Mouse (Mus musculus) CH12.LX (cell line): Measurements from ENCODE around the gene Mab21l1. TPM values are rescaled to one million over a fixed set of nuclear protein-coding genes. Genes with fewer than 3 reads are reported as not detected.

Source experiments
- DNase-seq: peaks from one replicate; pipeline ENCODE4 v3.0.0-alpha.2; 2013; ENCODE audit errors: extremely low read depth
- H3K27ac ChIP-seq: 2 replicates; pipeline ENCODE4 v1.5.1; 2012; ENCODE audit warnings: low read depth, mild to moderate bottlenecking, control low read depth, moderate library complexity; ENCODE audit not compliant: insufficient read depth
- H3K27me3 ChIP-seq: replicated peaks from 2 replicates; pipeline ENCODE3; 2012; ENCODE audit warnings: inconsistent platforms
- H3K36me3 ChIP-seq, 2 experiments: replicated peaks in 1 of 2; 2 replicates each; pipeline versions ENCODE3 to v1.6.1; 2012; ENCODE audit warnings: inconsistent platforms in 1 of 2, low read length in 1 of 2, mild to moderate bottlenecking in 1 of 2, mixed read lengths in 1 of 2, moderate library complexity in 1 of 2; ENCODE audit not compliant: control insufficient read depth in 1 of 2, insufficient read depth in 1 of 2
- H3K4me1 ChIP-seq, 2 experiments: 2 replicates each; pipeline ENCODE4 v1.6.1; 2012; ENCODE audit warnings: inconsistent platforms in 1 of 2, moderate library complexity in 1 of 2; ENCODE audit not compliant: insufficient read depth in 2 of 2, control insufficient read depth in 1 of 2
- H3K4me2 ChIP-seq: 2 replicates; pipeline ENCODE4 v1.6.1; 2012; ENCODE audit warnings: low read depth, mild to moderate bottlenecking, control low read depth; ENCODE audit not compliant: poor library complexity, insufficient read depth, severe bottlenecking
- H3K4me3 ChIP-seq, 3 experiments: fragments of 150-350 bp in 1 of 3; sonication (generic) in 1 of 3; replicated peaks in 1 of 3; 2 replicates each; pipeline versions ENCODE3 to v1.5.1; 2011 to 2012; ENCODE audit warnings: low read depth in 2 of 3, low read length in 2 of 3, mild to moderate bottlenecking in 2 of 3, moderate library complexity in 2 of 3, control low read depth in 1 of 3, improper control_type of control experiment in 1 of 3, inconsistent platforms in 1 of 3, mixed read lengths in 1 of 3; ENCODE audit not compliant: poor library complexity in 1 of 3
- H3K79me2 ChIP-seq: replicated peaks from 2 replicates; pipeline ENCODE4 v1.6.1; 2012; ENCODE audit warnings: mild to moderate bottlenecking, moderate library complexity; ENCODE audit not compliant: control insufficient read depth, poor library complexity, insufficient read depth, severe bottlenecking; ENCODE audit errors: extremely low read depth
- H3K9ac ChIP-seq: 2 replicates; pipeline ENCODE4 v1.6.1; 2012; ENCODE audit warnings: low read depth, mild to moderate bottlenecking, control low read depth, moderate library complexity; ENCODE audit not compliant: insufficient read depth
- H3K9me3 ChIP-seq: replicated peaks from 2 replicates; pipeline ENCODE3; 2012; ENCODE audit warnings: low read length, inconsistent platforms, mixed read lengths
- CHD1 ChIP-seq: IDR thresholded peaks from 2 replicates; pipeline ENCODE4 v1.6.1; 2012; ENCODE audit warnings: low read depth, low read length, improper control_type of control experiment, inconsistent platforms
- ELF1 ChIP-seq: IDR thresholded peaks from 2 replicates; pipeline ENCODE4 v1.6.1; 2014; ENCODE audit warnings: low read depth, mild to moderate bottlenecking, inconsistent platforms, low read length, improper control_type of control experiment
- GABPA ChIP-seq: IDR thresholded peaks from 2 replicates; pipeline ENCODE4 v1.6.1; 2012; ENCODE audit warnings: low read depth, low read length, improper control_type of control experiment, inconsistent platforms; ENCODE audit not compliant: insufficient replicate concordance
- HCFC1 ChIP-seq: IDR thresholded peaks from 2 replicates; pipeline ENCODE4 v1.6.1; 2012; ENCODE audit warnings: low read depth, mild to moderate bottlenecking, inconsistent platforms, low read length, improper control_type of control experiment
- JUND ChIP-seq: conservative IDR thresholded peaks from 2 replicates; pipeline ENCODE4 v1.6.1; 2011; ENCODE audit warnings: low read depth, low read length, improper control_type of control experiment
- KAT2A ChIP-seq: IDR thresholded peaks from 2 replicates; pipeline ENCODE4 v1.6.1; 2012; ENCODE audit warnings: low read length, improper control_type of control experiment, inconsistent platforms; ENCODE audit not compliant: insufficient replicate concordance
- MAX ChIP-seq: IDR thresholded peaks from 2 replicates; pipeline ENCODE4 v1.6.1; 2011; ENCODE audit warnings: low read length, improper control_type of control experiment
- MAZ ChIP-seq: IDR thresholded peaks from 2 replicates; pipeline ENCODE4 v1.6.1; 2012; ENCODE audit warnings: low read depth, mild to moderate bottlenecking, inconsistent platforms, low read length, improper control_type of control experiment, moderate library complexity
- NRF1 ChIP-seq: IDR thresholded peaks from 2 replicates; pipeline ENCODE4 v1.6.1; 2014; ENCODE audit warnings: low read depth, mild to moderate bottlenecking, inconsistent platforms, low read length, improper control_type of control experiment, moderate library complexity
- PAX5 ChIP-seq: IDR thresholded peaks from 2 replicates; pipeline ENCODE4 v1.6.1; 2012; ENCODE audit warnings: low read length, inconsistent platforms, mixed read lengths
- POLR2A ChIP-seq: IDR thresholded peaks from 2 replicates; pipeline ENCODE4 v1.6.1; 2011; ENCODE audit warnings: low read depth, mild to moderate bottlenecking, improper control_type of control experiment, low read length
- POLR2AphosphoS2 ChIP-seq: IDR thresholded peaks from 2 replicates; pipeline ENCODE4 v1.6.1; 2011; ENCODE audit warnings: low read depth, low read length, improper control_type of control experiment
- RAD21 ChIP-seq: IDR thresholded peaks from 2 replicates; pipeline ENCODE4 v1.6.1; 2011; ENCODE audit warnings: low read depth, mild to moderate bottlenecking, low read length, improper control_type of control experiment, moderate library complexity
- SMC3 ChIP-seq: IDR thresholded peaks from 2 replicates; pipeline ENCODE4 v1.6.1; 2011; ENCODE audit warnings: low read depth, low read length, improper control_type of control experiment
- UBTF ChIP-seq: IDR thresholded peaks from 2 replicates; pipeline ENCODE4 v1.6.1; 2012; ENCODE audit warnings: low read depth, mild to moderate bottlenecking, inconsistent platforms, low read length, improper control_type of control experiment, moderate library complexity
- USF2 ChIP-seq: conservative IDR thresholded peaks from 2 replicates; pipeline ENCODE4 v1.6.1; 2011; ENCODE audit warnings: low read depth, low read length, improper control_type of control experiment
- ZC3H11A ChIP-seq: IDR thresholded peaks from 2 replicates; pipeline ENCODE4 v1.6.1; 2012; ENCODE audit warnings: low read depth, mild to moderate bottlenecking, inconsistent platforms, low read length, improper control_type of control experiment
- ZKSCAN1 ChIP-seq: IDR thresholded peaks from 2 replicates; pipeline ENCODE4 v1.6.1; 2012; ENCODE audit warnings: low read depth, inconsistent platforms, low read length, improper control_type of control experiment, borderline replicate concordance
- ZMIZ1 ChIP-seq: IDR thresholded peaks from 2 replicates; pipeline ENCODE4 v1.6.1; 2012; ENCODE audit warnings: low read depth, mild to moderate bottlenecking, inconsistent platforms, low read length, improper control_type of control experiment
- ZNF384 ChIP-seq: IDR thresholded peaks from 2 replicates; pipeline ENCODE4 v1.6.1; 2012; ENCODE audit warnings: low read depth, low read length, improper control_type of control experiment, inconsistent platforms
- dilution Hi-C: fragments of 300-500 bp; cut with MboI; formaldehyde crosslinking; loops from 2 replicates; pipeline ENCODE4 v1.14.3; 2020; ENCODE audit warnings: low sequenced_read_pairs; ENCODE audit not compliant: extremely low pct_unique_long_range_greater_than_20kb, extremely low pct_ligation_motif_present
- in situ Hi-C: fragments of 300-500 bp; cut with MboI; formaldehyde crosslinking; loops from 3 replicates; pipeline ENCODE4 v1.14.3; 2019; ENCODE audit warnings: low sequenced_read_pairs, low pct_ligation_motif_present, low pct_unique_long_range_greater_than_20kb, mixed read lengths
- polyA plus RNA-seq: library from polyadenylated mRNA; unstranded; fragments of >175 nt; gene quantifications from 2 replicates; pipeline ENCODE4 v1.2.1, GENCODE M21; 2012; ENCODE audit warnings: low read depth; ENCODE audit not compliant: insufficient read length
- total RNA-seq, 2 experiments: library from RNA; depleted of rRNA; stranded (reverse); fragments of 300-350 nt in 1 of 2; fragments of >200 nt in 1 of 2; gene quantifications; 2 replicates each; pipeline ENCODE4 v1.2.3; 2012 to 2014

The Mab21l1 gene
- total and polyA plus RNA-seq, 3 experiments = not detected

DNA sequence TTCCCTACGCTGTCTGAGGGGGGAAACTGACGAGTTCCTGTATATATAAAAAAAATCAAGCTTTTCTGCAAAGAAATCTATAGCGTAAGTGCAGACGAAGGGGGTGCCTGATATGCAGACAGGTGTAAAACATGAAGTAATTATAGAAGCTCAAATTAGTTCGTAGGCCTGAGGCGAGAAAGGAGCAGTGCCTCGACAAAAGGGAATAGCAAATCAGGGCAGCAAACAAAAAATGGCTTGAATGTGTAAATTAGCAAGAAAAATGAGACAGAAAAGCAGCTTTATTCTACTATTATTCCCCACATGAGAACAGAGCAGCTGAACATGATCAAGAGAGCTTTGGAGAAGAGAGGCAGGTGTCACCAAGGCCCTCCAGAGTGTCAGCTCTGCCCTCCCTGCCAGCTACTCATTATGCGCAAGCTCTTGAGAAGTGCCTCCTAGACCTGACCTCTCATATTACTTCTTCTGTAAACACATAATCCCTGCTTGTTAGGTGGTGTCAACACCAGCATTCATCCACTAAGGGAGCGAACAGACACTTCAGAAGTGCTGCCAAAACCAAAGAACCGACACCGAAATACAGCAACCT lies 25.6 kb upstream of the Mab21l1 start:
- Histone ChIP-seq H3K9ac (no peak overlapping the region), H3K79me2 (no peaks in the 10 kb centered on the region), H3K4me3 (no peak overlapping the region), H3K4me1 (no peaks in the 10 kb centered on the region), H3K36me3 (no peaks in the 10 kb centered on the region), H3K9me3 (peaks cover 60% of the 10 kb centered on the region), H3K4me2 (no peak overlapping the region), H3K27ac (no peak overlapping the region), H3K27me3 (no peaks in the 10 kb centered on the region)
- in situ Hi-C loops = no loop called here
- dilution Hi-C loops = no loop called here
- DNase-seq = no peak
- TF ChIP-seq SMC3 (no peak), ZC3H11A (no peak), UBTF (no peak), JUND (no peak), MAX (no peak), USF2 (no peak)

DNA sequence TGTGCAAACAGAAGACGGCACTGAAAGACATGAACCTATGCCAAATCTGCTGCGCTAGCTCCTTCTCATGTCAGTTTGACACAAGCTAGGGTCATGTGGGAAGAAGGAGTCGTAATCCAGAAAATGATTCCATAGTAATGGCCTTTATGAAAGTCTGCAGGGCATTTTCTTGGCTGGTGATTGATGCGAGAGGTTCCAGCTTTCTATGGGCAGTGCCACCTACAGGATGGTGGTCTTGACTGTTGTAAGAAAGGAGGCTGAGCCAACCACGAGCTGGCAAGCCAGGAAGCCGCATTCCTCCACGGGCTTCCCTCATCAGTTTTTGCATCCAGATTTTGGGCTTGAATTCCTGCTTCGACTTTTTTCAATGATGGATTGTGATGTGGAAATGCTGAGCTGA lies 24.0 kb upstream of the Mab21l1 start:
- no peak overlapping the region for H3K27ac ChIP-seq
- H3K36me3 ChIP-seq = no peaks in the 10 kb centered on the region
- peaks cover 67% of the 10 kb centered on the region for H3K9me3 ChIP-seq
- no peak for DNase-seq
- TF ChIP-seq POLR2A (no peak), ZC3H11A (no peak), ELF1 (no peak), NRF1 (no peak), KAT2A (no peak), ZMIZ1 (no peak), POLR2AphosphoS2 (no peak)
- TF ChIP-seq, all 38 proteins: peak for 0
- H3K9ac ChIP-seq = no peak overlapping the region
- H3K4me2 ChIP-seq = no peak overlapping the region
- in situ Hi-C loops = no loop called here
- no peaks in the 10 kb centered on the region for H3K4me1 ChIP-seq
- no peaks in the 10 kb centered on the region for H3K27me3 ChIP-seq
- no peaks in the 10 kb centered on the region for H3K79me2 ChIP-seq
- dilution Hi-C loops = no loop called here
- H3K4me3 ChIP-seq = no peak overlapping the region

DNA sequence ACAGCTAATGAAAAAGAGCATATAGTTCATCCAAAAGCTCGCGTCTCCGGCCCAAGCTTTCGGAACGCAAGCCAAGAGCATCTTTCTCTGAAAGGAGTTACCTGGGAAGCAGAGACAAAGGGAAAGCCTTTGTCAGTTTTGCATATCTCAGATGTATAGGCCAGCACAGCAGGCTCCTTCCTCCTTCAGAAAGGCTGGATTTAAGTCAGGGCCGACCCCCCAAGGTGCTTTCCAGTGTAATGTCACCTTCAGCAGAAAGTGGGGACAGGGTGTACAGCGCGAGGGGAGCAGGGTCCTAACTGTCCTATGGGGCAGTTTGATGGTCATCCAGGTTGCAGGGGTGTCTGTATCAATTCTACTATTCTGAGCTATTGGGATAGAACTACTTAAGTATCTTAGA lies 18.7 kb upstream of the Mab21l1 start:
- no peaks in the 10 kb centered on the region for H3K4me1 ChIP-seq
- H3K27ac ChIP-seq = no peak overlapping the region
- in situ Hi-C loops = no loop called here
- H3K36me3 ChIP-seq = no peaks in the 10 kb centered on the region
- DNase-seq = no peak
- H3K4me2 ChIP-seq = no peak overlapping the region
- no peak for TF ChIP-seq CHD1
- TF ChIP-seq PAX5 = no peak
- TF ChIP-seq RAD21 = no peak
- no peak for TF ChIP-seq HCFC1
- TF ChIP-seq ZNF384 = no peak
- no peak for TF ChIP-seq GABPA
- TF ChIP-seq MAZ = no peak
- TF ChIP-seq ZKSCAN1 = no peak
- H3K27me3 ChIP-seq = no peaks in the 10 kb centered on the region
- H3K9ac ChIP-seq = no peak overlapping the region
- peaks cover 71% of the 10 kb centered on the region for H3K9me3 ChIP-seq
- no peaks in the 10 kb centered on the region for H3K79me2 ChIP-seq
- H3K4me3 ChIP-seq = no peak overlapping the region
- dilution Hi-C loops = no loop called here
